Mouse (Mus musculus): ENCODE results near the gene Ttll11. TPM values are rescaled to one million over a fixed set of nuclear protein-coding genes. Genes with fewer than 3 reads are reported as not detected.

The Ttll11 gene
- polyA plus RNA-seq, 1 experiment from 2014 or later, result 0.34 TPM

- no peak for ATAC-seq (ENCODE audit: insufficient read depth, low FRiP score)
- Histone ChIP-seq H3K27me3 (ENCODE audit: control insufficient read depth, insufficient read depth, low read length) (no peaks in the 10 kb centered on the region), H3K9me3 (replicated peaks; ENCODE audit: control insufficient read depth, low read length) (no peaks in the 10 kb centered on the region), H3K4me3 (replicated peaks; ENCODE audit: low read length) (no peak overlapping the region), H3K4me2 (ENCODE audit: low read depth, low read length) (no peak overlapping the region), H3K27ac (ENCODE audit: low read length) (no peak overlapping the region), H3K4me1 (ENCODE audit: control insufficient read depth, insufficient read depth, low read length) (no peaks in the 10 kb centered on the region), H3K9ac (ENCODE audit: low read length) (no peak overlapping the region), H3K36me3 (ENCODE audit: control insufficient read depth, insufficient read depth, low read length) (no peaks in the 10 kb centered on the region)
- 91% methylated on average over 12 of the region's 12 CpGs for WGBS
Observed at GRCm38 (mm10) chr2:35769398-35769797, 210.3 kb downstream of the Ttll11 start.

DNA sequence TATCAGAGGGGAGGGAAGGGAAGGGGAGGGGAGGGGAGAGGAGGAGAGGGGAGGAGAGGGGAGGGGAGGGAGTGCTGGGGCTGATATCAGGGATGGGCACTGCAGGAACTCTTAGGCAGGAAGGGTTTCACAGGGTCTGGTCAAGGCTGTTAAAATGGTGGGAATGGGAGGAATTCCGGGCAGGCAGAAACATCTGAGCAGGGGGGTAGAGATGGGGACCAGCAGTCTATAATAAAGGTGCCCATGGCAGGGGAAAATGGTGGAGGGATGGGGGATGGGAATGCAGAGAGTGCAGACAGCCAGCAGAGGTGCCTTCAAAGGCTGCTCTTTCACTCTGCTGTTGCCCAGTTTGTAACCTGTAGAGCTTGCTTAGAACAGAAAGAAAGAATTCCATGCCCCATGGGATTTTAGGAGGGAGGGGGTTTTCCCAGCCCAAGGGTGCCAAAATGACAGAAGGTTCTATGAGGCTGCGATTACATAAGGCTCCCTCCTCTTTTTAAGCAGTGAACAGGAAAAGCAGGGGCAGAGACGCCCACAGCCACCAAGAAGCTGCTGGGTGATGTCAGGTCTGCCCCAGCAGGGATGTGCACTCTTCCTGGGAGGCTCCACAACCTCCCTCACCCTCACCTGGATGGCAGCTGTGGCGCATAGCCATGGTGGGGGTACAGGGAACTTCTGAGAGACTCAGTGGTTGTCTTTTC is 211.0 kb downstream of the Ttll11 start:
- Histone ChIP-seq H3K9me3 (replicated peaks; ENCODE audit: control insufficient read depth, low read length) (no peaks in the 10 kb centered on the region), H3K4me1 (ENCODE audit: control insufficient read depth, insufficient read depth, low read length) (no peaks in the 10 kb centered on the region), H3K27me3 (ENCODE audit: control insufficient read depth, insufficient read depth, low read length) (no peaks in the 10 kb centered on the region), H3K9ac (ENCODE audit: low read length) (no peak overlapping the region), H3K4me2 (ENCODE audit: low read depth, low read length) (no peak overlapping the region), H3K4me3 (replicated peaks; ENCODE audit: low read length) (no peak overlapping the region), H3K27ac (ENCODE audit: low read length) (no peak overlapping the region), H3K36me3 (ENCODE audit: control insufficient read depth, insufficient read depth, low read length) (no peaks in the 10 kb centered on the region)
- ATAC-seq (ENCODE audit: insufficient read depth, low FRiP score), result no peak
- WGBS, result 47% methylated on average over 4 of the region's 4 CpGs

GRCm38 (mm10) chr2:35767834-35768537 is 211.7 kb downstream of the Ttll11 start:
- no peak overlapping the region for H3K9ac ChIP-seq (ENCODE audit: low read length)
- H3K4me3 ChIP-seq (replicated peaks; ENCODE audit: low read length), result no peak overlapping the region
- H3K27me3 ChIP-seq (ENCODE audit: control insufficient read depth, insufficient read depth, low read length), result no peaks in the 10 kb centered on the region
- no peaks in the 10 kb centered on the region for H3K4me1 ChIP-seq (ENCODE audit: control insufficient read depth, insufficient read depth, low read length)
- H3K4me2 ChIP-seq (ENCODE audit: low read depth, low read length), result no peak overlapping the region
- H3K9me3 ChIP-seq (replicated peaks; ENCODE audit: control insufficient read depth, low read length), result no peaks in the 10 kb centered on the region
- H3K36me3 ChIP-seq (ENCODE audit: control insufficient read depth, insufficient read depth, low read length), result no peaks in the 10 kb centered on the region
- no peak for ATAC-seq (ENCODE audit: insufficient read depth, low FRiP score)
- H3K27ac ChIP-seq (ENCODE audit: low read length), result no peak overlapping the region
- 52% methylated on average over 14 of the region's 14 CpGs for WGBS

DNA sequence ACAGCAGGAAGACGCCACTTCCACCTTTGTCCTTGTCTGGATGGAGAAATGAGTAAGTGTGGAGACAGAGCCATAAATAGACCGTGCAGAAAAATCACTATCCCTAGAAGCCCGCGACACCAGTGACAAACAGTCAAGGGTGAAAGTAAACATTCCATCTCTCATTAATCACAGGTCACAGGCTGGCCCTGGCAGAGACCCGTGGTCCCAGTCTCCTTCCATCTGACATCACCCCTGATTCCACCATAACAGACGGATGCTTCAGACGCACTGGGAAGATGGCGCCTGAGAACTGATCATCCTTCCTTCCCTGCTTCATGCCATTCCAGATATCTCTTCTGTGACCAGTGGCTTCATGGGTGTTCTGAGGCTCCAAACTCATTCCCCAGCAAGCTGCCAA is 215.4 kb downstream of the Ttll11 start:
- ATAC-seq (ENCODE audit: insufficient read depth, low FRiP score), result no peak
- WGBS, result 40% methylated on average over 8 of the region's 8 CpGs
- H3K36me3 ChIP-seq (ENCODE audit: control insufficient read depth, insufficient read depth, low read length), result no peaks in the 10 kb centered on the region
- no peak overlapping the region for H3K9ac ChIP-seq (ENCODE audit: low read length)
- H3K4me3 ChIP-seq (replicated peaks; ENCODE audit: low read length), result no peak overlapping the region
- no peak overlapping the region for H3K27ac ChIP-seq (ENCODE audit: low read length)
- H3K9me3 ChIP-seq (replicated peaks; ENCODE audit: control insufficient read depth, low read length), result no peaks in the 10 kb centered on the region
- H3K4me1 ChIP-seq (ENCODE audit: control insufficient read depth, insufficient read depth, low read length), result no peaks in the 10 kb centered on the region
- no peaks in the 10 kb centered on the region for H3K27me3 ChIP-seq (ENCODE audit: control insufficient read depth, insufficient read depth, low read length)
- no peak overlapping the region for H3K4me2 ChIP-seq (ENCODE audit: low read depth, low read length)

GRCm38 (mm10) chr2:35763818-35764217 is 215.9 kb downstream of the Ttll11 start:
- Histone ChIP-seq H3K9ac (ENCODE audit: low read length) (no peak overlapping the region), H3K27ac (ENCODE audit: low read length) (no peak overlapping the region), H3K4me1 (ENCODE audit: control insufficient read depth, insufficient read depth, low read length) (no peaks in the 10 kb centered on the region), H3K4me3 (replicated peaks; ENCODE audit: low read length) (no peak overlapping the region), H3K4me2 (ENCODE audit: low read depth, low read length) (no peak overlapping the region), H3K36me3 (ENCODE audit: control insufficient read depth, insufficient read depth, low read length) (no peaks in the 10 kb centered on the region), H3K27me3 (ENCODE audit: control insufficient read depth, insufficient read depth, low read length) (no peaks in the 10 kb centered on the region), H3K9me3 (replicated peaks; ENCODE audit: control insufficient read depth, low read length) (no peaks in the 10 kb centered on the region)
- 88% methylated on average over 7 of the region's 7 CpGs for WGBS
- no peak for ATAC-seq (ENCODE audit: insufficient read depth, low FRiP score)

DNA sequence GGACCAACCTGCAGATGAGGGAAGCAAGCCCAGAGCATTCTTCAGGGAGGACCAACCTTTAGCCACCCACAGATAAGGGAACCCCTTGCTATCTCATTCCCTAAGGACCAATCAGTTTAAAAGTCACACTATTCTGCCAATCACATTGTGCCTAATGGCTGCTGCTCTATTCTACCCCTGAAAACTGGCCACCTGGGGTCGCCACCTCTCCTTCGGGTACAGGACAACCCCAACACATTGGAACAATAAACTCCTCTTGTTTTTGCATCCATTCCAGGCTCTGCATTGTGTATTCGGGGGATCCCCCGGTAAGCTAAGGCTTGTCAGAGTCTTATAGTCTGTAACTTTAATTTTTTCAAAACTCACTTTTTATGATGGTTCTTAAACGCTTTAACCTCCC is 218.3 kb downstream of the Ttll11 start:
- Histone ChIP-seq H3K4me3 (replicated peaks; ENCODE audit: low read length) (no peak overlapping the region), H3K27ac (ENCODE audit: low read length) (no peak overlapping the region), H3K9me3 (replicated peaks; ENCODE audit: control insufficient read depth, low read length) (no peaks in the 10 kb centered on the region), H3K4me2 (ENCODE audit: low read depth, low read length) (no peak overlapping the region), H3K9ac (ENCODE audit: low read length) (no peak overlapping the region), H3K36me3 (ENCODE audit: control insufficient read depth, insufficient read depth, low read length) (no peaks in the 10 kb centered on the region), H3K27me3 (ENCODE audit: control insufficient read depth, insufficient read depth, low read length) (no peaks in the 10 kb centered on the region), H3K4me1 (ENCODE audit: control insufficient read depth, insufficient read depth, low read length) (no peaks in the 10 kb centered on the region)
- WGBS, result 86% methylated on average over 5 of the region's 5 CpGs
- ATAC-seq (ENCODE audit: insufficient read depth, low FRiP score), result no peak

- H3K36me3 ChIP-seq (ENCODE audit: control insufficient read depth, insufficient read depth, low read length), result no peaks in the 10 kb centered on the region
- no peak for ATAC-seq (ENCODE audit: insufficient read depth, low FRiP score)
- H3K4me2 ChIP-seq (ENCODE audit: low read depth, low read length), result no peak overlapping the region
- 0 out of 2 replicates have a peak, but pooled peaks cover under 1% of the 10 kb centered on the region for H3K27me3 ChIP-seq (ENCODE audit: control insufficient read depth, insufficient read depth, low read length)
- no peak overlapping the region for H3K27ac ChIP-seq (ENCODE audit: low read length)
- no peak overlapping the region for H3K4me3 ChIP-seq (replicated peaks; ENCODE audit: low read length)
- H3K9ac ChIP-seq (ENCODE audit: low read length), result no peak overlapping the region
- no peaks in the 10 kb centered on the region for H3K4me1 ChIP-seq (ENCODE audit: control insufficient read depth, insufficient read depth, low read length)
- H3K9me3 ChIP-seq (replicated peaks; ENCODE audit: control insufficient read depth, low read length), result no peaks in the 10 kb centered on the region
Observed at GRCm38 (mm10) chr2:35760867-35761266, 218.8 kb downstream of the Ttll11 start.

DNA sequence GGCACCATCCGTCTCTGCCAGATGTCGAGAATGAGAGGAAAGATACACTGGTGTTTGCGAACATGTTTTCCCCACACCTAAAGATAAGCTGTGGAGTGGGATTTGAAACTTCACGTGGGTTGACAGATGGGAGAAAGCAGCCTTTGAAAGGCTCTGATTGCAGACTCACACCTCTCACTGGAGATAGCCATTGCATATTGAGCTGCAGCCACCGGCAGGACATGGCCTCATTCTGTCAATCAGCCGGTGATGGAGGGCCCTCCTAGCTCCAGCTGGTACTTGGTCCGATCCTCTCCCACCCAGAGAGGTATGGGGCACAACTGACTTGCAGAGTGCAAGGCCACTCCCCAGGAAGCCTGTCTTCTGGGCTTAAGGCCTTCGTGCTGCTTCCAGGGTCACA is 219.4 kb downstream of the Ttll11 start:
- Histone ChIP-seq H3K27me3 (ENCODE audit: control insufficient read depth, insufficient read depth, low read length) (0 out of 2 replicates have a peak, but pooled peaks cover 2% of the 10 kb centered on the region), H3K4me3 (replicated peaks; ENCODE audit: low read length) (no peak overlapping the region), H3K4me2 (ENCODE audit: low read depth, low read length) (no peak overlapping the region), H3K9me3 (replicated peaks; ENCODE audit: control insufficient read depth, low read length) (no peaks in the 10 kb centered on the region), H3K27ac (ENCODE audit: low read length) (no peak overlapping the region), H3K4me1 (ENCODE audit: control insufficient read depth, insufficient read depth, low read length) (no peaks in the 10 kb centered on the region), H3K9ac (ENCODE audit: low read length) (no peak overlapping the region), H3K36me3 (ENCODE audit: control insufficient read depth, insufficient read depth, low read length) (no peaks in the 10 kb centered on the region)
- 44% methylated on average over 8 of the region's 8 CpGs for WGBS
- ATAC-seq (ENCODE audit: insufficient read depth, low FRiP score), result no peak

DNA sequence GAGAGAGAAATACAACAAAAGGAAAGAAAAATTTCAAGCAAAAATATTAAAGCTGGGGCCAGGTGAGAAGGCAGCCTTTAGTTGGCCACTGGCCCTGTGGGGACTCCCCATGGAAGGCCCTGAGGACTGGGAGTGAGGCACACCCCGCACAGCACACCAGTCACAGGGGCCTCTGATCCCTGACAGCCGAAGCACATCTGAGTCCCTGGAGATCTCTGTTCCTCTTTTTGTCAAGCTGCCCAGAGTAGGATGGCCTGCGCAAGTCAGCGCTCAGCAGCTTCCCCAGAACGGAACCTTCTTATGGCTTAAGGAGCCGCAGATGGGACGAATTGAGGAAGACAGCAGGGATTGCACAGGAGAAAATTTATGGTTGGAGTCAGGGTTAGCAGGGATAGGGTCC is 223.2 kb downstream of the Ttll11 start:
- Histone ChIP-seq H3K27ac (ENCODE audit: low read length) (no peak overlapping the region), H3K9me3 (replicated peaks; ENCODE audit: control insufficient read depth, low read length) (no peaks in the 10 kb centered on the region), H3K4me3 (replicated peaks; ENCODE audit: low read length) (no peak overlapping the region), H3K4me1 (ENCODE audit: control insufficient read depth, insufficient read depth, low read length) (no peaks in the 10 kb centered on the region), H3K9ac (ENCODE audit: low read length) (no peak overlapping the region), H3K27me3 (ENCODE audit: control insufficient read depth, insufficient read depth, low read length) (0 out of 2 replicates have a peak, but pooled peaks cover 2% of the 10 kb centered on the region), H3K4me2 (ENCODE audit: low read depth, low read length) (no peak overlapping the region), H3K36me3 (ENCODE audit: control insufficient read depth, insufficient read depth, low read length) (no peaks in the 10 kb centered on the region)
- 54% methylated on average over 7 of the region's 7 CpGs for WGBS
- no peak for ATAC-seq (ENCODE audit: insufficient read depth, low FRiP score)
